ENCODE assay signal across 20 mouse cellular contexts in genomic region chr4:135703497-135703896, GRCm38 (mm10). TPM values are rescaled to one million over a fixed set of nuclear protein-coding genes. Genes with fewer than 3 reads are reported as not detected.
A peak's percentile ranks its signal among the peaks of the same experiment; 100 is the strongest.
DNase-seq lines count a peak whose midpoint lies in the region; ATAC-seq lines count a peak whose summit lies in the region.
"Had no signal": no experiment of that assay in that cellular context is flagged by ENCODE, and none has a peak within 500 bp of the region (broad histone marks: within the 10 kb centered on the region; RNA-seq: fewer than 3 reads in every experiment).

No protein-coding gene starts in this region.

- no peak for ATAC-seq in liver, embryonic 15.5 days (ENCODE audit: insufficient read depth)
- no peak for ATAC-seq in liver, embryonic 11.5 days (replicated peaks; ENCODE audit: low FRiP score)
- ATAC-seq: forebrain, embryonic 13.5 days; forebrain, postnatal 0 days had no signal

- peak; percentile 92 for DNase-seq in heart, adult 11 months
- DNase-seq in heart, postnatal 10 days: no peak
- DNase-seq in liver, embryonic 11.5 days (ENCODE audit: low spot score): no peak
- no peak for DNase-seq in gastrocnemius, adult 8-10 months (ENCODE audit: low spot score in 2 of 2)
- no peak for DNase-seq in testis, postnatal 10 days (ENCODE audit: low spot score)
- DNase-seq: adrenal gland, postnatal 10 days; cerebellum, adult 18-20 months; cerebellum, adult 9-11 months; cerebellum, postnatal 36 days; forebrain, postnatal 0 days had no signal

- H3K27me3 ChIP-seq in liver, embryonic 15.5 days: peaks cover 3% of the 10 kb centered on the region; the same call in 1 of the 2 replicates
- no peaks in the 10 kb centered on the region for H3K27me3 ChIP-seq in liver, embryonic 11.5 days (replicated peaks; ENCODE audit: control insufficient read depth, insufficient read depth, low read length)
- H3K27me3 ChIP-seq: forebrain, embryonic 13.5 days had no signal

- peak overlapping the region; percentile 3; the same call in 1 of the 2 replicates for H3K4me2 ChIP-seq in liver, embryonic 15.5 days
- H3K4me2 ChIP-seq in liver, embryonic 11.5 days: no peak overlapping the region
- H3K4me2 ChIP-seq: forebrain, embryonic 13.5 days; hindbrain, embryonic 14.5 days had no signal

- H3K9me3 ChIP-seq in liver, embryonic 15.5 days (replicated peaks): no peaks in the 10 kb centered on the region
- no peaks in the 10 kb centered on the region for H3K9me3 ChIP-seq in liver, embryonic 11.5 days (ENCODE audit: control insufficient read depth, low read length)
- H3K9me3 ChIP-seq: embryonic facial prominence, embryonic 10.5 days; forebrain, embryonic 13.5 days; hindbrain, embryonic 10.5 days had no signal

- H3K9ac ChIP-seq in liver, embryonic 15.5 days: no peak overlapping the region
- H3K9ac ChIP-seq in liver, embryonic 11.5 days (ENCODE audit: low read depth, low read length): no peak overlapping the region
- H3K9ac ChIP-seq: forebrain, embryonic 13.5 days; forebrain, postnatal 0 days; hindbrain, embryonic 14.5 days had no signal

- H3K4me1 ChIP-seq in liver, embryonic 15.5 days (replicated peaks): peaks cover 23% of the 10 kb centered on the region
- peaks cover 4% of the 10 kb centered on the region for H3K4me1 ChIP-seq in liver, embryonic 11.5 days (replicated peaks; ENCODE audit: control insufficient read depth, insufficient read depth, low read length)
- 0 out of 2 replicates have a peak, but pooled peaks cover 4% of the 10 kb centered on the region for H3K4me1 ChIP-seq in brown adipose tissue, adult 24 weeks (ENCODE audit: control insufficient read depth, insufficient read depth, insufficient read length, low read length)
- H3K4me1 ChIP-seq: forebrain, embryonic 13.5 days had no signal

- H3K36me3 ChIP-seq in liver, embryonic 15.5 days (replicated peaks): no peaks in the 10 kb centered on the region
- no peaks in the 10 kb centered on the region for H3K36me3 ChIP-seq in liver, embryonic 11.5 days (ENCODE audit: control insufficient read depth, insufficient read depth, low read length)
- H3K36me3 ChIP-seq: embryonic facial prominence, embryonic 10.5 days; hindbrain, embryonic 10.5 days had no signal

- H3K27ac ChIP-seq in liver, embryonic 15.5 days (replicated peaks): no peak overlapping the region
- H3K27ac ChIP-seq in liver, embryonic 11.5 days (ENCODE audit: low read depth, low read length): no peak overlapping the region
- 0 out of 2 replicates have a peak overlapping the region, but pooled peaks have one; percentile 14 for H3K27ac ChIP-seq in brown adipose tissue, adult 24 weeks (replicated peaks; ENCODE audit: low read depth, low read length)
- H3K27ac ChIP-seq: embryonic facial prominence, embryonic 10.5 days; forebrain, embryonic 13.5 days; hindbrain, embryonic 10.5 days; hindbrain, embryonic 14.5 days had no signal

- intact Hi-C loops in heart, postnatal 10 days (cut with DNase I): no loop called here

- WGBS in liver, embryonic 15.5 days (ENCODE audit: insufficient replicate concordance): 61% methylated on average over 13 of the region's 13 CpGs
- WGBS in liver, embryonic 11.5 days: 62% methylated on average over 13 of the region's 13 CpGs

- no peak overlapping the region for H3K4me3 ChIP-seq in liver, embryonic 15.5 days (replicated peaks)
- H3K4me3 ChIP-seq in liver, embryonic 11.5 days (ENCODE audit: low read depth, low read length): no peak overlapping the region
- H3K4me3 ChIP-seq in brown adipose tissue, adult 24 weeks (ENCODE audit: insufficient read depth, low read depth, low read length): no peak overlapping the region
- H3K4me3 ChIP-seq: embryonic facial prominence, embryonic 10.5 days; forebrain, embryonic 13.5 days; hindbrain, embryonic 10.5 days had no signal

RNA-seq across cellular contexts. Expression of gene Ifnlr1, which starts 17.4 kb away (rescaled TPM):
- total RNA-seq in heart, postnatal 10 days (2021): 1 to 10 TPM; 3.4 to 4.1 TPM
- polyA plus RNA-seq in liver, embryonic 15.5 days (2015; fragmentation: Nextera tagmentation; extraction: Ambion mirVana): 0.18 and 0.30 TPM in 2 replicates
- 0.07 and 0.13 TPM in 2 replicates for polyA plus RNA-seq in liver, embryonic 11.5 days (2014; fragmentation: Nextera tagmentation; extraction: Ambion mirVana)
- polyA plus RNA-seq in brown adipose tissue, adult 24 weeks (2012; ENCODE audit: insufficient read depth, insufficient read length, missing spikeins): not detected in 2 replicates
- under 1 TPM; 0.13 to 0.38 (median 0.28) TPM for total RNA-seq in gastrocnemius, adult 8-10 months (2022)
- total RNA-seq: MEL had no signal
- polyA plus RNA-seq: C2C12 had no signal

RNA-seq across cellular contexts. Expression of gene Il22ra1, which starts 24.5 kb away (rescaled TPM):
- total RNA-seq in heart, postnatal 10 days (2021): under 1 TPM; 0.22 to 0.64 TPM
- 0.55 and 0.56 TPM in 2 replicates for polyA plus RNA-seq in liver, embryonic 15.5 days (2015; fragmentation: Nextera tagmentation; extraction: Ambion mirVana)
- 0.10 and 0.49 TPM in 2 replicates for polyA plus RNA-seq in liver, embryonic 11.5 days (2014; fragmentation: Nextera tagmentation; extraction: Ambion mirVana)
- polyA plus RNA-seq in brown adipose tissue, adult 24 weeks (2012; ENCODE audit: insufficient read depth, insufficient read length, missing spikeins): not detected in 2 replicates
- total RNA-seq in gastrocnemius, adult 8-10 months (2022): not detected
- total RNA-seq: gastrocnemius, adult 18-20 months; MEL had no signal
- polyA plus RNA-seq: forebrain, embryonic 13.5 days; forebrain, postnatal 0 days; heart, embryonic 14.5 days; hindbrain, embryonic 10.5 days; hindbrain, embryonic 14.5 days had no signal

RNA-seq across cellular contexts. Expression of gene Myom3, which starts 56.0 kb away (rescaled TPM):
- under 1 TPM; 0.77 to 0.84 TPM for total RNA-seq in heart, postnatal 10 days (2021)
- polyA plus RNA-seq in liver, embryonic 15.5 days (2015; fragmentation: Nextera tagmentation; extraction: Ambion mirVana): 0.36 and 0.63 TPM in 2 replicates
- polyA plus RNA-seq in liver, embryonic 11.5 days (2014; fragmentation: Nextera tagmentation; extraction: Ambion mirVana): 0.11 TPM in 1 of 2 replicates, not detected in the other
- polyA plus RNA-seq in brown adipose tissue, adult 24 weeks (2012; ENCODE audit: insufficient read depth, insufficient read length, missing spikeins): 7.0 and 8.0 TPM in 2 replicates
- 10 to 100 TPM; 40.8 to 54.5 (median 43.3) TPM for total RNA-seq in gastrocnemius, adult 8-10 months (2022)
- total RNA-seq: MEL had no signal
- polyA plus RNA-seq: embryonic facial prominence, embryonic 10.5 days; hindbrain, embryonic 10.5 days had no signal
